Mouse (Mus musculus): Measurements from ENCODE around the gene Gcnt7. TPM values are rescaled to one million over a fixed set of nuclear protein-coding genes. Genes with fewer than 3 reads are reported as not detected.

Gene Gcnt7
- 0.84 and 0.86 TPM in 2 replicates for polyA plus RNA-seq (2014; fragmentation: Nextera tagmentation; extraction: Ambion mirVana)

GRCm38 (mm10) chr2:172458496-172458895, at the start of gene Gcnt7:
Gene Gcnt7 (minus strand): TSS chr2:172458596.
- no peak within 1 kb of the TSS for H3K4me3 ChIP-seq (ENCODE audit: low read depth, low read length)
- ATAC-seq (ENCODE audit: low FRiP score) (no peak), DNase-seq (ENCODE audit: low spot score, missing footprints) (no peak)
- no peaks in the 10 kb centered on the region for H3K9me3 ChIP-seq (ENCODE audit: control insufficient read depth, low read length)
- no peaks in the 10 kb centered on the region for H3K4me1 ChIP-seq (ENCODE audit: control insufficient read depth, insufficient read depth, low read length)
- no peak within 1 kb of the TSS for H3K27ac ChIP-seq (ENCODE audit: low read depth, low read length)
- peaks cover 4% of the 10 kb centered on the region; the same call in 1 of the 2 replicates for H3K36me3 ChIP-seq (ENCODE audit: control insufficient read depth, insufficient read depth, low read length)
- WGBS, result 90% methylated on average over 11 of the region's 11 CpGs
- H3K27me3 ChIP-seq (ENCODE audit: control insufficient read depth, insufficient read depth, low read length), result no peaks in the 10 kb centered on the region
- no peak within 1 kb of the TSS for H3K9ac ChIP-seq (ENCODE audit: low read length)
- no peak within 1 kb of the TSS for H3K4me2 ChIP-seq

- 88% methylated on average over 7 of the region's 7 CpGs for WGBS
- Histone ChIP-seq H3K27ac (ENCODE audit: low read depth, low read length) (no peak overlapping the region), H3K9me3 (ENCODE audit: control insufficient read depth, low read length) (no peaks in the 10 kb centered on the region), H3K4me3 (ENCODE audit: low read depth, low read length) (no peak overlapping the region), H3K36me3 (ENCODE audit: control insufficient read depth, insufficient read depth, low read length) (no peaks in the 10 kb centered on the region), H3K4me1 (ENCODE audit: control insufficient read depth, insufficient read depth, low read length) (no peaks in the 10 kb centered on the region), H3K9ac (ENCODE audit: low read length) (no peak overlapping the region), H3K4me2 (no peak overlapping the region), H3K27me3 (ENCODE audit: control insufficient read depth, insufficient read depth, low read length) (no peaks in the 10 kb centered on the region)
- ATAC-seq (ENCODE audit: low FRiP score) (no peak), DNase-seq (ENCODE audit: low spot score, missing footprints) (no peak)
These were observed 47.7 kb upstream of the Gcnt7 start for GRCm38 (mm10) chr2:172506121-172506520.

GRCm38 (mm10) chr2:172502168-172502567, 43.8 kb upstream of the Gcnt7 start:
- H3K4me2 ChIP-seq, result no peak overlapping the region
- H3K9me3 ChIP-seq (ENCODE audit: control insufficient read depth, low read length), result no peaks in the 10 kb centered on the region
- no peaks in the 10 kb centered on the region for H3K27me3 ChIP-seq (ENCODE audit: control insufficient read depth, insufficient read depth, low read length)
- DNase-seq (ENCODE audit: low spot score, missing footprints), result no peak
- 75% methylated on average over 14 of the region's 14 CpGs for WGBS
- no peak overlapping the region for H3K9ac ChIP-seq (ENCODE audit: low read length)
- H3K4me3 ChIP-seq (ENCODE audit: low read depth, low read length), result no peak overlapping the region
- no peak for ATAC-seq (ENCODE audit: low FRiP score)
- no peak overlapping the region for H3K27ac ChIP-seq (ENCODE audit: low read depth, low read length)
- no peaks in the 10 kb centered on the region for H3K36me3 ChIP-seq (ENCODE audit: control insufficient read depth, insufficient read depth, low read length)
- no peaks in the 10 kb centered on the region for H3K4me1 ChIP-seq (ENCODE audit: control insufficient read depth, insufficient read depth, low read length)

GRCm38 (mm10) chr2:172501341-172501740, 42.9 kb upstream of the Gcnt7 start:
- Histone ChIP-seq H3K9me3 (ENCODE audit: control insufficient read depth, low read length) (no peaks in the 10 kb centered on the region), H3K9ac (ENCODE audit: low read length) (no peak overlapping the region), H3K36me3 (ENCODE audit: control insufficient read depth, insufficient read depth, low read length) (no peaks in the 10 kb centered on the region), H3K4me2 (no peak overlapping the region), H3K27me3 (ENCODE audit: control insufficient read depth, insufficient read depth, low read length) (no peaks in the 10 kb centered on the region), H3K4me1 (ENCODE audit: control insufficient read depth, insufficient read depth, low read length) (no peaks in the 10 kb centered on the region), H3K27ac (ENCODE audit: low read depth, low read length) (no peak overlapping the region), H3K4me3 (ENCODE audit: low read depth, low read length) (no peak overlapping the region)
- 2% methylated on average over 4 of the region's 4 CpGs for WGBS
- DNase-seq (ENCODE audit: low spot score, missing footprints) (peak; percentile 94), ATAC-seq (ENCODE audit: low FRiP score) (peak; percentile 30; the same call in 1 of the 2 replicates)

GRCm38 (mm10) chr2:172500752-172501316, 42.4 kb upstream of the Gcnt7 start:
- DNase-seq (ENCODE audit: low spot score, missing footprints) (no peak), ATAC-seq (ENCODE audit: low FRiP score) (no peak)
- WGBS, result 56% methylated on average over 7 of the region's 7 CpGs
- H3K27ac ChIP-seq (ENCODE audit: low read depth, low read length), result no peak overlapping the region
- no peak overlapping the region for H3K4me3 ChIP-seq (ENCODE audit: low read depth, low read length)
- no peaks in the 10 kb centered on the region for H3K4me1 ChIP-seq (ENCODE audit: control insufficient read depth, insufficient read depth, low read length)
- no peak overlapping the region for H3K4me2 ChIP-seq
- no peaks in the 10 kb centered on the region for H3K27me3 ChIP-seq (ENCODE audit: control insufficient read depth, insufficient read depth, low read length)
- no peaks in the 10 kb centered on the region for H3K9me3 ChIP-seq (ENCODE audit: control insufficient read depth, low read length)
- no peaks in the 10 kb centered on the region for H3K36me3 ChIP-seq (ENCODE audit: control insufficient read depth, insufficient read depth, low read length)
- H3K9ac ChIP-seq (ENCODE audit: low read length), result no peak overlapping the region

- DNase-seq (ENCODE audit: low spot score, missing footprints) (no peak), ATAC-seq (ENCODE audit: low FRiP score) (no peak)
- no peak overlapping the region for H3K4me2 ChIP-seq
- H3K36me3 ChIP-seq (ENCODE audit: control insufficient read depth, insufficient read depth, low read length), result no peaks in the 10 kb centered on the region
- WGBS, result 56% methylated on average over 3 of the region's 3 CpGs
- H3K4me1 ChIP-seq (ENCODE audit: control insufficient read depth, insufficient read depth, low read length), result no peaks in the 10 kb centered on the region
- H3K9ac ChIP-seq (ENCODE audit: low read length), result no peak overlapping the region
- H3K27ac ChIP-seq (ENCODE audit: low read depth, low read length), result no peak overlapping the region
- no peak overlapping the region for H3K4me3 ChIP-seq (ENCODE audit: low read depth, low read length)
- H3K9me3 ChIP-seq (ENCODE audit: control insufficient read depth, low read length), result no peaks in the 10 kb centered on the region
- H3K27me3 ChIP-seq (ENCODE audit: control insufficient read depth, insufficient read depth, low read length), result no peaks in the 10 kb centered on the region
These were observed 40.4 kb upstream of the Gcnt7 start for GRCm38 (mm10) chr2:172498823-172499222.

GRCm38 (mm10) chr2:172496736-172497345, 38.4 kb upstream of the Gcnt7 start:
- H3K27me3 ChIP-seq (ENCODE audit: control insufficient read depth, insufficient read depth, low read length), result no peaks in the 10 kb centered on the region
- WGBS, result 79% methylated on average over 8 of the region's 8 CpGs
- H3K4me3 ChIP-seq (ENCODE audit: low read depth, low read length), result no peak overlapping the region
- H3K4me1 ChIP-seq (ENCODE audit: control insufficient read depth, insufficient read depth, low read length), result no peaks in the 10 kb centered on the region
- DNase-seq (ENCODE audit: low spot score, missing footprints) (no peak), ATAC-seq (ENCODE audit: low FRiP score) (no peak)
- no peak overlapping the region for H3K9ac ChIP-seq (ENCODE audit: low read length)
- H3K9me3 ChIP-seq (ENCODE audit: control insufficient read depth, low read length), result no peaks in the 10 kb centered on the region
- H3K27ac ChIP-seq (ENCODE audit: low read depth, low read length), result no peak overlapping the region
- no peaks in the 10 kb centered on the region for H3K36me3 ChIP-seq (ENCODE audit: control insufficient read depth, insufficient read depth, low read length)
- H3K4me2 ChIP-seq, result no peak overlapping the region

GRCm38 (mm10) chr2:172484696-172485370, 26.4 kb upstream of the Gcnt7 start:
- ATAC-seq (ENCODE audit: low FRiP score), result no peak
- Histone ChIP-seq H3K4me1 (ENCODE audit: control insufficient read depth, insufficient read depth, low read length) (no peaks in the 10 kb centered on the region), H3K4me2 (no peak overlapping the region), H3K27me3 (ENCODE audit: control insufficient read depth, insufficient read depth, low read length) (no peaks in the 10 kb centered on the region), H3K27ac (ENCODE audit: low read depth, low read length) (no peak overlapping the region), H3K9ac (ENCODE audit: low read length) (no peak overlapping the region), H3K36me3 (ENCODE audit: control insufficient read depth, insufficient read depth, low read length) (no peaks in the 10 kb centered on the region), H3K4me3 (ENCODE audit: low read depth, low read length) (no peak overlapping the region), H3K9me3 (ENCODE audit: control insufficient read depth, low read length) (no peaks in the 10 kb centered on the region)
- DNase-seq (ENCODE audit: low spot score, missing footprints), result no peak
- WGBS, result 46% methylated on average over 12 of the region's 12 CpGs

GRCm38 (mm10) chr2:172483766-172484413, 25.5 kb upstream of the Gcnt7 start:
- ATAC-seq (ENCODE audit: low FRiP score) (no peak), DNase-seq (ENCODE audit: low spot score, missing footprints) (no peak)
- no peak overlapping the region for H3K4me3 ChIP-seq (ENCODE audit: low read depth, low read length)
- no peaks in the 10 kb centered on the region for H3K36me3 ChIP-seq (ENCODE audit: control insufficient read depth, insufficient read depth, low read length)
- H3K4me2 ChIP-seq, result no peak overlapping the region
- H3K9ac ChIP-seq (ENCODE audit: low read length), result no peak overlapping the region
- H3K27ac ChIP-seq (ENCODE audit: low read depth, low read length), result no peak overlapping the region
- no peaks in the 10 kb centered on the region for H3K4me1 ChIP-seq (ENCODE audit: control insufficient read depth, insufficient read depth, low read length)
- 88% methylated on average over 14 of the region's 14 CpGs for WGBS
- no peaks in the 10 kb centered on the region for H3K27me3 ChIP-seq (ENCODE audit: control insufficient read depth, insufficient read depth, low read length)
- H3K9me3 ChIP-seq (ENCODE audit: control insufficient read depth, low read length), result no peaks in the 10 kb centered on the region
